Mouse (Mus musculus) myocyte (in vitro differentiated cells): ENCODE data around the gene Dnajb9.

Source experiments
- CEBPB ChIP-seq: IDR thresholded peaks from 2 replicates; pipeline ENCODE4 v1.6.1; 2011; ENCODE audit warnings: mild to moderate bottlenecking, moderate library complexity; ENCODE audit not compliant: poor library complexity, insufficient read depth, severe bottlenecking
- E2F4 ChIP-seq: IDR thresholded peaks from one replicate; pipeline ENCODE4 v1.6.1; 2011; ENCODE audit warnings: mild to moderate bottlenecking, control low read depth, moderate library complexity; ENCODE audit not compliant: insufficient read depth
- MAX ChIP-seq: IDR thresholded peaks from one replicate; pipeline ENCODE4 v1.6.1; 2011; ENCODE audit warnings: low read depth, mild to moderate bottlenecking, control low read depth
- MYOD1 ChIP-seq, 3 experiments: IDR thresholded peaks; one replicate each; pipeline ENCODE4 v1.6.1; 2011; ENCODE audit warnings: control low read depth in 2 of 3, low read depth in 2 of 3, mild to moderate bottlenecking in 2 of 3, moderate library complexity in 1 of 3; ENCODE audit not compliant: insufficient read length in 2 of 3, control insufficient read depth in 1 of 3
- MYOG ChIP-seq, 3 experiments: IDR thresholded peaks; one replicate each; pipeline ENCODE4 v1.6.1; 2011; ENCODE audit warnings: control low read depth in 2 of 3, low read depth in 2 of 3, mild to moderate bottlenecking in 2 of 3; ENCODE audit not compliant: insufficient read length in 2 of 3, control insufficient read depth in 1 of 3, insufficient read depth in 1 of 3
- POLR2A ChIP-seq: IDR thresholded peaks from one replicate; pipeline ENCODE4 v1.6.1; 2011; ENCODE audit warnings: low read depth, mild to moderate bottlenecking, control low read depth, moderate library complexity; ENCODE audit not compliant: insufficient read length
- POLR2AphosphoS2 ChIP-seq: IDR thresholded peaks from one replicate; pipeline ENCODE4 v1.6.1; 2011; ENCODE audit warnings: low read depth, control low read depth; ENCODE audit not compliant: insufficient read length
- SRF ChIP-seq: IDR thresholded peaks from one replicate; pipeline ENCODE4 v1.6.1; 2011; ENCODE audit warnings: low read depth; ENCODE audit not compliant: control insufficient read depth, insufficient read length
- TCF12 ChIP-seq: IDR thresholded peaks from one replicate; pipeline ENCODE4 v1.6.1; 2011; ENCODE audit warnings: mild to moderate bottlenecking, control low read depth; ENCODE audit not compliant: poor library complexity, insufficient read depth, severe bottlenecking
- USF1 ChIP-seq: IDR thresholded peaks from one replicate; pipeline ENCODE4 v1.6.1; 2011; ENCODE audit warnings: low read depth, mild to moderate bottlenecking, control low read depth, moderate library complexity

GRCm38 (mm10) chr12:44248309-44248977 is 38.3 kb upstream of the Dnajb9 start:
- no peak for TF ChIP-seq POLR2A
- no peak for TF ChIP-seq MAX
- no peak for TF ChIP-seq USF1
- no peak for TF ChIP-seq MYOG (IDR thresholded peaks at IDR 0.05; ENCODE audit: control insufficient read depth in 1 of 3, insufficient read depth in 1 of 3, insufficient read length in 2 of 3, low read depth in 2 of 3)
- TF ChIP-seq E2F4: no peak
- no peak for TF ChIP-seq MYOD1 (IDR thresholded peaks at IDR 0.05; ENCODE audit: control insufficient read depth in 1 of 3, insufficient read length in 2 of 3, low read depth in 2 of 3)
- no peak for TF ChIP-seq POLR2AphosphoS2
- no peak for TF ChIP-seq SRF
- TF ChIP-seq CEBPB: no peak
- no peak for TF ChIP-seq TCF12
